Mouse (Mus musculus) cortical plate, adult 2 months (tissue): ENCODE results near the gene Tmtc1. TPM values are rescaled to one million over a fixed set of nuclear protein-coding genes. Genes with fewer than 3 reads are reported as not detected.

Experiments
- H3K27ac ChIP-seq: fragments of 200-500 bp; 2 replicates; pipeline ENCODE4 v1.5.1; 2012; ENCODE audit warnings: low read length, control low read depth, inconsistent platforms; ENCODE audit not compliant: insufficient read depth
- H3K4me1 ChIP-seq: fragments of 200-500 bp; 2 replicates; pipeline ENCODE4 v1.6.1; 2011; ENCODE audit warnings: low read length; ENCODE audit not compliant: control insufficient read depth, insufficient read depth
- H3K4me3 ChIP-seq: fragments of 200-500 bp; 2 replicates; pipeline ENCODE4 v1.5.1; 2011; ENCODE audit warnings: mild to moderate bottlenecking, low read length, control low read depth; ENCODE audit not compliant: insufficient read depth
- CTCF ChIP-seq: fragments of 200-500 bp; IDR thresholded peaks from 2 replicates; pipeline ENCODE4 v1.5.1; 2011; ENCODE audit warnings: mild to moderate bottlenecking, control low read depth, low read length; ENCODE audit not compliant: insufficient read depth; ENCODE audit errors: extremely low read depth
- POLR2A ChIP-seq: fragments of 200-500 bp; IDR thresholded peaks from 2 replicates; pipeline ENCODE4 v1.6.1; 2011; ENCODE audit warnings: mild to moderate bottlenecking, low read length, control low read depth; ENCODE audit not compliant: insufficient read depth; ENCODE audit errors: extremely low read depth
- polyA plus RNA-seq: library from polyadenylated mRNA; depleted of rRNA; stranded (reverse); fragments of >200 nt; gene quantifications from 2 replicates; pipeline ENCODE4 v1.2.3, GENCODE M21; 2012

The Tmtc1 gene
- polyA plus RNA-seq, 1 experiment, result 35.2 TPM

DNA sequence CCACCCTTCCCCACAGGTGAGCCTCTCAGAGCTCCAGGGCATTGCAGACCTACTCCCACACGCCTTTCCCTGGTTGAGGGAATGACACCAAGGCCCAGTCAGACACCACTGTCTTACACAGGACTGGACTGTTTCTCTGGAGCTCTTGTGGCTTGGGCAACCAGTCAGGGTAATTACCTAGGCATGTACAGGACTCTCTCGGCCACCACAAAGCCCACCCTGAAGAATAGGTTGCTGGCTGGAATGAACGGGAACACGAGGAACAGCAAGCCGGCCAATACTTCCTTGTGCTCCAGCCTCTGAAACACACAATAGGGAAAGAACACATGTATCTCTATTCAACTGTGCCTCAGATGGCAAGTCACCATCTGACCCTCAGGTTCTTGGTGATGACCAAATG, 138.4 kb downstream of the Tmtc1 start:
- Histone ChIP-seq H3K27ac (no peak overlapping the region), H3K4me3 (no peak overlapping the region), H3K4me1 (no peaks in the 10 kb centered on the region)
- TF ChIP-seq POLR2A (no peak), CTCF (no peak)

DNA sequence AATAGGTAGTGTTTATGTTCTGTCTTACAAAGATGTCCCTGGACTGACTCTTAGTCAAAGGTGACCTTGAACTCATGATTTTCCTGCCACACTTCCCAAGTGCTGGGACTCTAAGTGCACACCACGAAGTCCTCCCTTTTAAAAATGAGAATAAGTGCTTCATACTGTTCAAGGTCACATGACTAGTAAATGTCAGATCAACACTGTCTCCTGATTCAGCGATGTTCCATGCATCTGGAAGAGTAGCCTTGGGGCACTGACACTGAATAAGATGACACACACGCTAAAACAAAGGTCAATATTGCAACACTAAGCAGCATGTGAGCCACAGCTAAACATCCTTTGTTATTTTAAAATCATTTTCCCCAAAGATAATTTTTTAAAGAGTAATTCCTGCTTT, 139.0 kb downstream of the Tmtc1 start:
- Histone ChIP-seq H3K4me3 (no peak overlapping the region), H3K4me1 (no peaks in the 10 kb centered on the region)
- no peak for TF ChIP-seq CTCF
- TF ChIP-seq POLR2A, result no peak

DNA sequence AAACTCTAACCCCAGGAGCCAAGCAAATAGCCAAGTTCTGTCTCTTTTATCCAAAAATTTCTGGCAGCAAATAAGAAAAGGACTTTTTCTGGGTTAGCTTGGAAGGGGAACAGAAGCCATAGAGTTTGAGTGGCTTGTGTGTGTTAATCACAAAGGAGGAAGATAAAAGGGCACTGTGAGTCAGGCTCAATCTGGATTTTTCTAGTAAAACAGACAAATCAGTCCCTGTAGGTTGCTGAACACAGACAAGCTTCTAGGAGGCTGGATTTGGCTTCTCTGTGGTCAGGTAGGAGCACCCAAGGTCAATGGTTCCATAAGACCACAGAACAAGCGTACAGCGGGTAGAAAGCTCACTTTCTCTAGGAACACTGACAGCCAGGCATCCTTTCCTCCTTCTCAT, 141.9 kb downstream of the Tmtc1 start:
- TF ChIP-seq POLR2A, result no peak
- TF ChIP-seq CTCF, result no peak
- H3K4me3 ChIP-seq, result no peak overlapping the region
- no peak overlapping the region for H3K27ac ChIP-seq
- no peaks in the 10 kb centered on the region for H3K4me1 ChIP-seq

More for the DNA sequence above, 139.0 kb downstream of the Tmtc1 start:
- no peak overlapping the region for H3K27ac ChIP-seq

DNA sequence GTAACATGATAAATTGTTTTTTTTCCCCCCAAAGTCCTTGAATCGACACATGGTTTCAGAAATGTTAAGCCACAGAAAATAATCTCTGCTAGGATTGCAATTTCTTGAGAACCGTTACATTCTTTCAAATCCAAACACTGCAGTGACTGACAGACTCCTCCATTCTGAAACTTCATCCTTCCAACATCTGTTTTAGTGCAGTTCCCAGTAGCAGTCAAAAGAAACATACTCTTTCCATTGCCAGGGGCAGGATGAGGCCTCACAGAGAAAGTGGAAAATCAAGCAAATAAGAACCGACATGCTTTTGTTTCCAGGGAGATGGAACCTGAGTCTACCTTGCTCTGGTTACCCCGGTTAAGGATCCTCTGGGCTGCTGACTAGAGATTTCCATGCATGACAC, 147.1 kb downstream of the Tmtc1 start:
- no peaks in the 10 kb centered on the region for H3K4me1 ChIP-seq
- H3K27ac ChIP-seq, result no peak overlapping the region
- H3K4me3 ChIP-seq, result no peak overlapping the region
- no peak for TF ChIP-seq POLR2A
- TF ChIP-seq CTCF, result no peak

DNA sequence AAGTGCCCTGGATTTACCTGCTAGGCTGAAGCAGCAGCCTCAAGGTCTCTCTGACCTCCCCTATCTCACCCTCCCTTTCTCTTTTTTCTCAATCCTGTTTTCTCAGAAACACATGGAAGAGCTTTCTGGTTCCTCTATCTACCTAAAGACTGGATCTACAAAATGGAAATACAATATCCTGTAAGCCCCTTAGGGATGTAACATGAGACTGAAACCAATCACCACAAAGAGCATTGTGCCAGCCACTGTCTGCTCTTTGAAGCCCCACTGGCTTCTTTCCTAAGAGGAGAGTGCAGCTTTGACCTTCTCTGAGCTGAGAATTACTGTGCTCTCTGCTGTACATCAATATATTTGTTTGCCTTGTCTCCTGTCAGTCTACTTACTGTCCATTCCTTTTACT, 147.8 kb downstream of the Tmtc1 start:
- no peak overlapping the region for H3K27ac ChIP-seq
- H3K4me3 ChIP-seq, result no peak overlapping the region
- no peaks in the 10 kb centered on the region for H3K4me1 ChIP-seq
- TF ChIP-seq POLR2A (no peak), CTCF (no peak)

DNA sequence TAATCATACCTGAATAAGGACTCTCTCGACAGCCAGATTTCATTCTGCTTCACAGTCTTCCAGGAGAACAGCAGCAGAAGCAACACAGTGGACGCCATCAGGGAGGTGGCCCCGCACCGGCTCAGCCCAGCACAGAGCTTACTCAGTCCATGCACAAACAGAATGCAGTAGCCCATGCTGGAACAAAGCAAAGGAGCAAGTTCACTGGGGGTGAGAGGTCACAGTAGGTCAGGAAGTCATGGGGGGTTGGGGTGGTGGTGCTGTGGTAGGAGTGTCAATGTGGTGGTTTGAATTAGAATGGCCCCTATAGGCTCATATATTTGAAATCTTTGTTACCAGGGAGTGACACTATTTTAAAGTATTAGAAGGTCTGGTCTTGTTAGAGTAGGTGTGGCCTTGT, 149.7 kb downstream of the Tmtc1 start:
- Histone ChIP-seq H3K4me1 (no peaks in the 10 kb centered on the region), H3K4me3 (no peak overlapping the region), H3K27ac (no peak overlapping the region)
- TF ChIP-seq POLR2A (no peak), CTCF (no peak)

DNA sequence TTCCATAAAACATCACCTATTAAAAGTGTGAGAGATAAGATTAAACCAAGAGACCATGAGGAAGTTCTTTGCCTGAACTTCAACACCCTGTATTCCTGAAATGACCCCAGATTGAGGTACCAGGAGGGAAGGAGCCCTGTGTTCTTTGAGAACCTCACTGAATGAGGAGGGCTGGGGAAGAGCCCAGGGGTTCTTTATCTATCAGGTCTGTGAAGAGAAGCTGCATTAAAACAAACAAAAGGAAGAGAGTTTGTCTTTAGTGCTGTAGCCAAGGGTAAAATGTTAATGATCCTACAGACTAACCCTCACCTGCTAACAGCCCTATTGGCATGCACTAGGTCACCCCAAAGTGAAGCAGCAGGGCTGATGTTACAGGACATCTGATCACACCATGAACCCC, 153.3 kb downstream of the Tmtc1 start:
- Histone ChIP-seq H3K27ac (no peak overlapping the region), H3K4me1 (no peaks in the 10 kb centered on the region), H3K4me3 (no peak overlapping the region)
- TF ChIP-seq CTCF, result no peak
- no peak for TF ChIP-seq POLR2A

DNA sequence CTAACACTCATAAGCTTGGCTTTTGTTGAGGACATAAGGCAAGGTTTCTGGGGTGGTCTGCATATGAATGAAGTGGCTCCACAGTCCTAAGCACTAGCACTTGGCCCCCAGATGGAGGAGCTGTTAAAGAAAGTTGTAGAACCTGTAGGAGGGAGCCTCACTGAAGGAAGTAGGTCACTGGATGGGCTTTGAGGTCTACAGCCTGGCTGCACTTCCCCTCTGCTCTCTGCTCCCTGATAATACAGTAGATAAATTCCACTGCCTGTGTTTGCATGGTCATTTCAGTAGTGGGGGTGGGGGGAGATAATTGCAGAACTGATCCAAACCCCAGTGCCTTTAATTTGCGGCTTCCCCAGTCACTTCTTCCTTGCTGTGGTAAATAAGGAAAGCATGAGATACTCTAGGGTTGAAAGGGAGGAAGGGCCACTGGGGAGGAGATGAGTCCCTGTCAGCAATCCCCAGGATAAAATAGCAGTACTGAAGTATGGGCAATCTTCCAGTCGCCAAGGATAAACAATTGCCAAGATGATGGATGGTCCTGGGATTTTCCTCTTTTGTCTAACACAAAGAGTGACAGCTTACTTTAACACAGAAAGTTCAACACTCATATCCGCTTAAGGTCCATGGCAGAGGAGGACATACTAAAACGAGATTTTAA, 160.8 kb downstream of the Tmtc1 start:
- H3K27ac ChIP-seq, result no peak overlapping the region
- no peak overlapping the region for H3K4me3 ChIP-seq
- peaks cover 3% of the 10 kb centered on the region; the same call in 1 of the 2 replicates for H3K4me1 ChIP-seq
- TF ChIP-seq CTCF (no peak), POLR2A (no peak)

DNA sequence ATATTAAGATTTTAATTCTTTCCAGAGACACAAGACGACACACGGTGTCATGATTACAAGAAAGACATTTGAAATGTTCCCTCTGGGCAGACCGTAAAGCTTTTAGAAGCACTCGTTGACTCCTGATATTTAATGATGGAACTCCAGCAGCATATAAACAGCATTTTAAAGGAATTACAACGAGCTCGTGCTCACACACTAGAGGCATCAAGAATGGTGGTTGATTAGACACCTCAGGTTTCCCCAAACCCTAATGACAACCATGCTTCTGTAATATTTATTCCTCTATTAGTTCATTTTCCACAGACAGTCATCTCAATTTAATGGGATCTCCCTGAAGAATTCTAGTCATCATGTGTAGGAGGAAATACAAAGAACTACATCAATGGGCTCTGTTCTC, 164.9 kb downstream of the Tmtc1 start:
- no peak overlapping the region for H3K4me3 ChIP-seq
- H3K4me1 ChIP-seq, result peaks cover 3% of the 10 kb centered on the region
- TF ChIP-seq CTCF (no peak), POLR2A (no peak)
- no peak overlapping the region for H3K27ac ChIP-seq

DNA sequence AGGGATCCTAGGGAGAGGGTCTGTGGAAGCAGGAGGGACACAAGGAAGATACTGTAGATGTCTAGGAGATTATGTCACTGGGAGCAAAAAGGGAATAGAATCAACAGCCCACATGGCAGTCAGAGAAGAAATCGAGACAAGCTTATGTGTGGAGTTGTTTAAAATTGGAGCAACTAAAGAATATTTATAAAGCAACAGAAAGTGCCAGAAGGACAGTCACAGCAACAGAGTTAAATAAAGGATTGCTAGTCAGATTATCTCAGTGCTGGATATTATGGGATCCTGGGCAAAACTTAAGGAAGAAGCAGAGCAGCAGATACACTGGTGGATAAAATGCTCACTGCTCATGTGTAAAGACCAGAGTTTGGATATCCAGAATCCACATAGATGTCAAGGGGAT, 167.8 kb downstream of the Tmtc1 start:
- no peak overlapping the region for H3K4me3 ChIP-seq
- peak overlapping the region; percentile 88 for H3K27ac ChIP-seq
- peaks cover 3% of the 10 kb centered on the region for H3K4me1 ChIP-seq
- TF ChIP-seq POLR2A (no peak), CTCF (no peak)
